ENCODE assay signal across 8 mouse cellular contexts in genomic region chr11:72411945-72412344, GRCm38 (mm10). TPM values are rescaled to one million over a fixed set of nuclear protein-coding genes. Genes with fewer than 3 reads are reported as not detected.
DNase-seq lines count a peak whose midpoint lies in the region; ATAC-seq and TF ChIP-seq lines count a peak whose summit lies in the region.

No protein-coding gene starts in this region.

- no peak for DNase-seq in heart, postnatal 36 days
- no peak for DNase-seq in hindbrain, embryonic 10.5 days (ENCODE audit: low spot score)
- DNase-seq in cerebellum, adult 2 months: no peak
- DNase-seq in natural killer cell, adult 2 months (ENCODE audit: low spot score in 2 of 2): no peak
- no peak for DNase-seq in cerebellum, adult 18-20 months

- intact Hi-C loops in heart, postnatal 36 days (cut with DNase I): loop anchor here (1.0 kb wide), 2 partner anchors 15 to 29 kb away; partner anchors contain the start of gene Mybbp1a

- ATAC-seq in heart, embryonic 13.5 days (ENCODE audit: extremely low read depth, insufficient number of reproducible peaks, low FRiP score, low TSS enrichment): no peak
- no peak for ATAC-seq in liver, embryonic 16.5 days (ENCODE audit: low read depth)

- H3K36me3 ChIP-seq in heart, embryonic 13.5 days: no peaks in the 10 kb centered on the region
- no peaks in the 10 kb centered on the region for H3K36me3 ChIP-seq in ES-Bruce4 (ENCODE audit: control insufficient read depth, insufficient read depth, low read length, poor library complexity, severe bottlenecking)
- H3K36me3 ChIP-seq in hindbrain, embryonic 10.5 days: no peaks in the 10 kb centered on the region
- no peaks in the 10 kb centered on the region for H3K36me3 ChIP-seq in liver, embryonic 16.5 days (ENCODE audit: control insufficient read depth, insufficient read depth)

- TF ChIP-seq CTCF in ES-Bruce4 (IDR thresholded peaks at IDR 0.05; ENCODE audit: low read depth, low read length): no peak
- no peak for TF ChIP-seq CTCF in cerebellum, adult 2 months (IDR thresholded peaks at IDR 0.05; ENCODE audit: borderline replicate concordance, insufficient read depth, low read depth, low read length)

- H3K9ac ChIP-seq in heart, embryonic 13.5 days: peak overlapping the region; percentile 72
- peak overlapping the region; percentile 29; the same call in 1 of the 2 replicates for H3K9ac ChIP-seq in ES-Bruce4 (ENCODE audit: low read depth, poor library complexity, severe bottlenecking)
- no peak overlapping the region for H3K9ac ChIP-seq in liver, embryonic 16.5 days (ENCODE audit: low read depth, low read length)

- TF ChIP-seq POLR2A in ES-Bruce4 (IDR thresholded peaks at IDR 0.05; ENCODE audit: insufficient read depth, low read length): no peak
- no peak for TF ChIP-seq POLR2A in cerebellum, adult 2 months (IDR thresholded peaks at IDR 0.05; ENCODE audit: borderline replicate concordance, insufficient read depth, low read length)

- WGBS in heart, embryonic 13.5 days: 23% methylated on average over 9 of the region's 9 CpGs
- WGBS in hindbrain, embryonic 10.5 days: 32% methylated on average over 9 of the region's 9 CpGs
- WGBS in liver, embryonic 16.5 days (ENCODE audit: insufficient replicate concordance): 33% methylated on average over 9 of the region's 9 CpGs
- WGBS in cerebellum, adult 2 months: 50% methylated on average over 9 of the region's 9 CpGs

- H3K9me3 ChIP-seq in heart, embryonic 13.5 days: no peaks in the 10 kb centered on the region
- no peaks in the 10 kb centered on the region for H3K9me3 ChIP-seq in ES-Bruce4 (replicated peaks; ENCODE audit: control insufficient read depth, insufficient read depth, low read length, poor library complexity, severe bottlenecking)
- H3K9me3 ChIP-seq in hindbrain, embryonic 10.5 days: no peaks in the 10 kb centered on the region
- H3K9me3 ChIP-seq in liver, embryonic 16.5 days (replicated peaks; ENCODE audit: control insufficient read depth, low read length): no peaks in the 10 kb centered on the region

- H3K4me2 ChIP-seq in heart, embryonic 13.5 days: peak overlapping the region; percentile 97
- H3K4me2 ChIP-seq in liver, embryonic 16.5 days (ENCODE audit: low read depth, low read length): peak overlapping the region; percentile 95

- H3K27me3 ChIP-seq in heart, embryonic 13.5 days (replicated peaks): no peaks in the 10 kb centered on the region
- H3K27me3 ChIP-seq in ES-Bruce4 (ENCODE audit: control insufficient read depth, insufficient read depth, low read length, poor library complexity, severe bottlenecking): no peaks in the 10 kb centered on the region
- H3K27me3 ChIP-seq in hindbrain, embryonic 10.5 days (ENCODE audit: insufficient read depth, poor library complexity, severe bottlenecking): peaks cover 80% of the 10 kb centered on the region
- H3K27me3 ChIP-seq in liver, embryonic 16.5 days (ENCODE audit: control insufficient read depth, insufficient read depth, low read depth, low read length): peaks cover 15% of the 10 kb centered on the region
- no peaks in the 10 kb centered on the region; the same call in 1 of the 2 replicates for H3K27me3 ChIP-seq in cerebellum, adult 2 months (ENCODE audit: control insufficient read depth, insufficient read depth, low read length)

- peak overlapping the region; percentile 85 for H3K27ac ChIP-seq in heart, embryonic 13.5 days (replicated peaks)
- H3K27ac ChIP-seq in ES-Bruce4 (ENCODE audit: insufficient read depth, low read length): no peak overlapping the region
- H3K27ac ChIP-seq in hindbrain, embryonic 10.5 days: peak overlapping the region; percentile 88; the same call in 1 of the 2 replicates
- no peak overlapping the region for H3K27ac ChIP-seq in liver, embryonic 16.5 days (ENCODE audit: low read length)
- H3K27ac ChIP-seq in cerebellum, adult 2 months (ENCODE audit: insufficient read depth, low read length): no peak overlapping the region

- TF ChIP-seq EP300 in ES-Bruce4 (IDR thresholded peaks at IDR 0.05; ENCODE audit: insufficient read depth, low read depth, low read length): no peak

- peak overlapping the region; percentile 92 for H3K4me3 ChIP-seq in heart, embryonic 13.5 days
- H3K4me3 ChIP-seq in ES-Bruce4 (ENCODE audit: low read depth, low read length): 0 out of 2 replicates have a peak overlapping the region, but pooled peaks have one; percentile 20
- H3K4me3 ChIP-seq in hindbrain, embryonic 10.5 days: peak overlapping the region; percentile 80
- peak overlapping the region; percentile 66 for H3K4me3 ChIP-seq in liver, embryonic 16.5 days (ENCODE audit: low read depth, low read length)
- H3K4me3 ChIP-seq in cerebellum, adult 2 months (replicated peaks; ENCODE audit: insufficient read depth, low read depth, low read length): no peak overlapping the region

- H3K4me1 ChIP-seq in heart, embryonic 13.5 days: peaks cover 82% of the 10 kb centered on the region
- peaks cover 4% of the 10 kb centered on the region for H3K4me1 ChIP-seq in ES-Bruce4 (ENCODE audit: control insufficient read depth, insufficient read depth, low read length)
- H3K4me1 ChIP-seq in hindbrain, embryonic 10.5 days (replicated peaks): peaks cover 55% of the 10 kb centered on the region
- H3K4me1 ChIP-seq in liver, embryonic 16.5 days (ENCODE audit: control insufficient read depth, low read depth, low read length): peaks cover 30% of the 10 kb centered on the region
- H3K4me1 ChIP-seq in cerebellum, adult 2 months (ENCODE audit: control insufficient read depth, insufficient read depth, low read length): no peaks in the 10 kb centered on the region; the same call in 1 of the 2 replicates

RNA-seq across cellular contexts. Expression of gene Smtnl2, which starts 0.4 kb away (rescaled TPM):
- polyA plus RNA-seq in heart, embryonic 13.5 days (2015; fragmentation: Nextera tagmentation; extraction: Ambion mirVana): 145 and 160 TPM in 2 replicates
- total RNA-seq in heart, postnatal 36 days (2021): 10 to 100 TPM; 18.2 to 19.5 TPM
- 19.7 and 24.3 TPM in 2 replicates for polyA plus RNA-seq in ES-Bruce4 (2011; ENCODE audit: insufficient read depth, insufficient read length, low read depth, missing spikeins)
- 10.7 and 22.8 TPM in 2 replicates for polyA plus RNA-seq in hindbrain, embryonic 10.5 days (2016; fragmentation: Nextera tagmentation; extraction: Ambion mirVana)
- 3.1 and 4.9 TPM in 2 replicates for polyA plus RNA-seq in liver, embryonic 16.5 days (2015; fragmentation: Nextera tagmentation; extraction: Ambion mirVana)
- polyA plus RNA-seq in cerebellum, adult 2 months (2012; rRNA removed): 1.5 and 1.6 TPM in 2 replicates

RNA-seq across cellular contexts. Expression of gene Ggt6, which starts 23.4 kb away (rescaled TPM):
- not detected in 2 replicates for polyA plus RNA-seq in heart, embryonic 13.5 days (2015; fragmentation: Nextera tagmentation; extraction: Ambion mirVana)
- not detected for total RNA-seq in heart, postnatal 36 days (2021)
- not detected in 2 replicates for polyA plus RNA-seq in ES-Bruce4 (2011; ENCODE audit: insufficient read depth, insufficient read length, low read depth, missing spikeins)
- polyA plus RNA-seq in hindbrain, embryonic 10.5 days (2016; fragmentation: Nextera tagmentation; extraction: Ambion mirVana): not detected in 2 replicates
- polyA plus RNA-seq in liver, embryonic 16.5 days (2015; fragmentation: Nextera tagmentation; extraction: Ambion mirVana): 0.25 and 0.94 TPM in 2 replicates
- polyA plus RNA-seq in cerebellum, adult 2 months (2012; rRNA removed): 0.14 and 0.15 TPM in 2 replicates

RNA-seq across cellular contexts. Expression of gene Mybbp1a, which starts 29.2 kb away (rescaled TPM):
- 82.3 and 88.2 TPM in 2 replicates for polyA plus RNA-seq in heart, embryonic 13.5 days (2015; fragmentation: Nextera tagmentation; extraction: Ambion mirVana)
- 10 to 100 TPM; 45.9 to 46.8 TPM for total RNA-seq in heart, postnatal 36 days (2021)
- 296 and 298 TPM in 2 replicates for polyA plus RNA-seq in ES-Bruce4 (2011; ENCODE audit: insufficient read depth, insufficient read length, low read depth, missing spikeins)
- polyA plus RNA-seq in hindbrain, embryonic 10.5 days (2016; fragmentation: Nextera tagmentation; extraction: Ambion mirVana): 148 and 215 TPM in 2 replicates
- 62.3 and 68.2 TPM in 2 replicates for polyA plus RNA-seq in liver, embryonic 16.5 days (2015; fragmentation: Nextera tagmentation; extraction: Ambion mirVana)
- 52.5 and 61.3 TPM in 2 replicates for polyA plus RNA-seq in cerebellum, adult 2 months (2012; rRNA removed)

RNA-seq across cellular contexts. Expression of gene Tekt1, which starts 49.7 kb away (rescaled TPM):
- polyA plus RNA-seq in heart, embryonic 13.5 days (2015; fragmentation: Nextera tagmentation; extraction: Ambion mirVana): 0.47 and 0.55 TPM in 2 replicates
- not detected for total RNA-seq in heart, postnatal 36 days (2021)
- 0.64 and 0.87 TPM in 2 replicates for polyA plus RNA-seq in ES-Bruce4 (2011; ENCODE audit: insufficient read depth, insufficient read length, low read depth, missing spikeins)
- polyA plus RNA-seq in hindbrain, embryonic 10.5 days (2016; fragmentation: Nextera tagmentation; extraction: Ambion mirVana): 7.0 and 7.7 TPM in 2 replicates
- not detected in 2 replicates for polyA plus RNA-seq in liver, embryonic 16.5 days (2015; fragmentation: Nextera tagmentation; extraction: Ambion mirVana)
- polyA plus RNA-seq in cerebellum, adult 2 months (2012; rRNA removed): 1.1 and 2.3 TPM in 2 replicates

Comparison
In these comparisons a context has a peak if more than half of its experiments do, and no peak if none do; other contexts are left out.
1. H3K27ac ChIP-seq: peak in heart, embryonic 13.5 days (single experiment) and hindbrain, embryonic 10.5 days (single experiment); none in ES-Bruce4 (single experiment), liver, embryonic 16.5 days (single experiment) and cerebellum, adult 2 months (single experiment).